Mouse (Mus musculus) heart, embryonic 16.5 days (tissue): ENCODE measurements at regions not wholly inside any gene's neighbourhood (a gene's known extent, or its start where the extent isn't known, plus 50 kb on each side); places are given as distances from the start of the nearest gene placed in this dataset.

Experiments used
- ATAC-seq: fragments of 200-750 bp; cut with Nextera tagmentation; replicated peaks from 2 replicates; pipeline ENCODE4 v1.8.0; 2017; ENCODE audit warnings: moderate number of reproducible peaks; ENCODE audit not compliant: insufficient read depth, low FRiP score; ENCODE audit errors: extremely low read depth
- H3K27ac ChIP-seq: fragments of 300-500 bp; sonication (generic); 2 replicates; pipeline ENCODE4 v1.5.1; 2014; ENCODE audit warnings: mild to moderate bottlenecking, low read length, control low read depth, moderate library complexity
- H3K27me3 ChIP-seq: fragments of 300-500 bp; sonication (generic); 2 replicates; pipeline ENCODE4 v1.6.1; 2014; ENCODE audit warnings: low read length, mixed read lengths; ENCODE audit not compliant: control insufficient read depth, insufficient read depth
- H3K36me3 ChIP-seq: fragments of 300-500 bp; sonication (generic); 2 replicates; pipeline ENCODE4 v1.6.1; 2014; ENCODE audit not compliant: control insufficient read depth, insufficient read depth
- H3K4me1 ChIP-seq: fragments of 300-500 bp; sonication (generic); 2 replicates; pipeline ENCODE4 v1.6.1; 2014; ENCODE audit warnings: low read length, mixed read lengths; ENCODE audit not compliant: control insufficient read depth, insufficient read depth
- H3K4me2 ChIP-seq: fragments of 300-500 bp; sonication (generic); 2 replicates; pipeline ENCODE4 v1.6.1; 2014; ENCODE audit warnings: low read depth, mild to moderate bottlenecking, control low read depth, low read length
- H3K4me3 ChIP-seq: fragments of 300-500 bp; sonication (generic); 2 replicates; pipeline ENCODE4 v1.5.1; 2014; ENCODE audit warnings: mild to moderate bottlenecking, control low read depth, low read length
- H3K9ac ChIP-seq: fragments of 300-500 bp; sonication (generic); 2 replicates; pipeline ENCODE4 v1.6.1; 2014; ENCODE audit warnings: low read length, control low read depth
- H3K9me3 ChIP-seq: fragments of 300-500 bp; sonication (generic); replicated peaks from 2 replicates; pipeline ENCODE4 v1.6.1; 2016; ENCODE audit warnings: low read length; ENCODE audit not compliant: control insufficient read depth
- WGBS: fragments of 180-500 bp; shearing (Covaris S2); extraction: QIAGEN DNeasy Blood & Tissue Kit; methylation state at CpG from one replicate; pipeline ENCODE4 v1.1.7; 2014; 5-methylcytosine and 5-hydroxymethylcytosine counted together

DNA sequence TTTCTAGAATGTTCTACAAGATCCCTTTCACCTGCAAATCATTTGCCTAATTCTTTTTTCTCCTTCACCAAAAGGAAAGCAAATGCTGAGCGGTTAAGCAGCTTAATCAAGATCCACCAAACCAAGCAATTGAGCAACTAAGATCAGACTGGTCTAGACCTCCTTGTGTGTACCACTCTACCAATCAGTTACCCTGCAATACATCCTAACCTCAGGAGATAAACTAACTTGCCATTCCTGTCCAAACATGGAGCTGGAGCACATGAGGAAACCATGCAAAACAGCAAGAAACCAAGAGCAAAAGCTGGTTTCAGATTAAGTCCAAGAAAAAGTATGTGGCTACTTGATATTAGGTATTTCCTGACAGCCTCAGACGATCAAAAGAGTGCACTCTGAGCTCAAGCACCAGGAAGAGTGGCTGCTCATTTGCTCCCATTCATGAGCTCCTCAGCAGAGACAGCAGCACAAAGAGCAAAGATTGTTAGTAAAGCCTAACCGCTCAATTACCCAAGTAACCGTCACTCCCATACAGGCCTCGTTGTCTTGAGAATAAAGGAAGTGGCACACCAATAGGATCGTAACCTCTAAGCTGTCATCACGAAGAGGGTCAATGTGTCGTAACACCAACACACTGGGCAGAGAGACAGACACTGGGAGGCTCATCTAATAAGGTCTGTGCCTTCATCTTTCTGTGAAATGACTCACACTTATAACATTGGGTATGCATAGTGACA, 169.5 kb upstream of the Tent5a start:
- Histone ChIP-seq H3K9ac (no peak overlapping the region), H3K9me3 (no peaks in the 10 kb centered on the region), H3K36me3 (no peaks in the 10 kb centered on the region), H3K4me2 (no peak overlapping the region), H3K4me1 (no peaks in the 10 kb centered on the region), H3K4me3 (no peak overlapping the region), H3K27ac (no peak overlapping the region), H3K27me3 (no peaks in the 10 kb centered on the region)
- ATAC-seq: no peak
- WGBS: 63% methylated on average over 8 of the region's 8 CpGs

DNA sequence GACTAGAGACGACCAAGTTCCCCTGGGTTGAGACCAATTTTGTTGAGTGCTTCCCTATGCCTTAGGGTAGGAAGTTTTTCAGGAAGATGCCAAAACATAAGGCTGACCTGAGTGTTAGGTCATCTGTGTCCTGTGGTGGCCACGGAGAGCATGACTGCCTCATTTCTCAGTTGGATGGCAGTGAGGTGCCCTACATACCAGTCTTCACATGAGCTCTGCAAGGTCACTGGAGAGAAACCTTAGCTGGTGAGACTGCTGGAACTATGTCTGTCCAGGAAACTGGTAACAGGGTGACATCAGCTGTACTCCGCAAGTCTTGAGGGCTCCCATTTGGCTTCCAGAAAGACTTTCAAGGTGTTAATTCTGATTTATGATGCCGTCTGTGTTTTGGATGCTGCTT, 167.9 kb upstream of the Tent5a start:
- H3K36me3 ChIP-seq: no peaks in the 10 kb centered on the region
- no peak overlapping the region for H3K4me2 ChIP-seq
- 75% methylated on average over 4 of the region's 4 CpGs for WGBS
- H3K4me3 ChIP-seq: no peak overlapping the region
- no peaks in the 10 kb centered on the region for H3K9me3 ChIP-seq
- no peaks in the 10 kb centered on the region for H3K4me1 ChIP-seq
- no peak overlapping the region for H3K9ac ChIP-seq
- H3K27me3 ChIP-seq: no peaks in the 10 kb centered on the region
- no peak for ATAC-seq
- no peak overlapping the region for H3K27ac ChIP-seq

DNA sequence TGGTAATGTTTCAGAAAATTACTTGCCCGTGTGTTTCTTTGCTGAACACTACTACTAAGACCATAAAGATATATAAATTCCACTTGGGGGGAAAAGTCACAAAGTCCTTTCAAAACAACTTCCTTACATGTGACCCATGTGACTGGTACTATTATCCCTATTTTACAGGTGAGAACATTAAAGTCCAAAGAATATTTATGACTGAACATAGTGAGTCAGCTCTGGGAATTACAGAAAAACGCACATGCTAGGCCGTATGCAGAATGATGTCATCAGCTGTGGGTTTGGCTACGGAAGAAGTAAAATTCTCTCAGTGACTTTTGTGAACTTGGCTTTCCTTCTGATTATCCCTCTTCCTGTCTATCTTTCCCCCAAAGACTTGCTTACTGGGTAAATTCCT, 166.6 kb upstream of the Tent5a start:
- Histone ChIP-seq H3K27me3 (no peaks in the 10 kb centered on the region), H3K27ac (no peak overlapping the region), H3K4me3 (no peak overlapping the region), H3K36me3 (no peaks in the 10 kb centered on the region), H3K4me1 (no peaks in the 10 kb centered on the region), H3K4me2 (no peak overlapping the region), H3K9me3 (no peaks in the 10 kb centered on the region), H3K9ac (no peak overlapping the region)
- WGBS: 67% methylated on average over 4 of the region's 4 CpGs
- no peak for ATAC-seq

DNA sequence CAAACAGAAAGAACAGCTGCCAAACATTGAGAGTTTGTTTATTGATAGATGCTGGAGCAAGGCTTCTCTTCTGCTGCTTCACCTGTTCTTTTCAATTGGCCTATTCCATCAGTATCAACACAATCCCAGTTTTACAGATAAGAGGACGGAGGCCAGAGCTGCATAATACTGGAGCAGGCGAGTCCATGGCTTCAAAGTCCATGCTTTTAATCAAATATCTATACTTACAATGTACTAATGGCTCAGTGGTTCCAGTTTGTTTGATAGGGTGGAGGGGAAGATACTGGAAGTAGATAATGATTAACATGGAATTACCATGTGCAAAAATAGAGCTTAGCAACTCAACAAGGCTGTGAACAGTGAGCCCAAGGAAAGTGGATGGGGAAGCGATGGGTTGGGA, 163.2 kb upstream of the Tent5a start:
- WGBS: 77% methylated on average over 3 of the region's 3 CpGs
- ATAC-seq: no peak
- Histone ChIP-seq H3K4me2 (no peak overlapping the region), H3K4me1 (no peaks in the 10 kb centered on the region), H3K27ac (no peak overlapping the region), H3K4me3 (no peak overlapping the region), H3K9me3 (no peaks in the 10 kb centered on the region), H3K27me3 (no peaks in the 10 kb centered on the region), H3K9ac (no peak overlapping the region), H3K36me3 (no peaks in the 10 kb centered on the region)

DNA sequence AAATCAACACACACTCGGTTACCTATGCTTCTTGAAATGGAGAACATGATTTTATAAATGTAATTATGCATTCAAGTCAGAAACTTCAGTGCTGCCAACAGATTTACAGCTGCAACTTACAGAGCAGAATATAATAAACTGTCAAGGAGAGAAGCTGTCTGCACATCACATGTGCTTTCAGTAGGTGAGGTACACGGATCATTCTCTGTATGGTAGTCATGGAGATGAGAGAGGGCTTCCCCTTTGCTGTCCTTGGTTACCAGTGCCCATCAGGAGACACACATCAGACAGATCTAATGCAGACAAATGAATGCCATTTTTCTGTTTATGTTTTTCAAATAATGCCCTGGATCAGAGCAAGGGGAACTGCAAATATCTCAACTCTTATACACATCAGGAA, 160.8 kb upstream of the Tent5a start:
- WGBS: 60% methylated on average over 2 of the region's 2 CpGs

DNA sequence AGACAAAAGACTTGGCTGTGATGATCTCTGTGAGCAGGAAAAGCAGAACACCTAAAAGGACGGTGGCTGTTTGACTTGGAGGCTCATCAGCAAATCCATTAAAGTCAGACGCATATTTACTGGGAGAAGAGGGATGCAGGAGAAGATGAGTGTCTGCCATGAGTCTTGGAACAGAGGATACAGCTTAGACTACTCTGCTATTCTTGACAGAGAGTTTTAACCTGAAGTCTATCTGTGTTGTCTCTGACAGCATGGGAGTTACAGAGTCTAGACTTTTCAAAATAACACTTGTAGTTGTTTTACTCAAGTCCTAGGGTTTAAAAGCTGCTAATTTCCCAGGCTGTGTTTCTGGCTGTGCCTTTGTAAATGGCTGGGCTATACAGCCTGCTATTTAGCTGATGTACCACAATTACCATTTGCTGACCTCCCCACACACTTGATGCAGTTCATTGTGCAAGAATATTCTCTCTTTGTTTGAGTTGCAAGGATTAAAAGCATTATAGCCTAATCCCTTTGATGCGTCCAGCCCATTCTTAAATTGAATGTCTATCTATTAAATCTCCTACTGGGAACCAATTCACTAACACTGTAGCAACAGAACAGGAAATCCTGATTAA, 160.0 kb upstream of the Tent5a start:
- H3K4me2 ChIP-seq: no peak overlapping the region
- ATAC-seq: no peak
- no peak overlapping the region for H3K4me3 ChIP-seq
- WGBS: 62% methylated on average over 3 of the region's 3 CpGs
- no peak overlapping the region for H3K27ac ChIP-seq
- H3K4me1 ChIP-seq: no peaks in the 10 kb centered on the region
- H3K9ac ChIP-seq: no peak overlapping the region
- no peaks in the 10 kb centered on the region for H3K9me3 ChIP-seq
- H3K27me3 ChIP-seq: no peaks in the 10 kb centered on the region
- H3K36me3 ChIP-seq: no peaks in the 10 kb centered on the region

More for the DNA sequence above, 160.8 kb upstream of the Tent5a start:
- Histone ChIP-seq H3K9ac (no peak overlapping the region), H3K27ac (no peak overlapping the region), H3K4me2 (no peak overlapping the region), H3K4me1 (no peaks in the 10 kb centered on the region), H3K9me3 (no peaks in the 10 kb centered on the region), H3K36me3 (no peaks in the 10 kb centered on the region), H3K27me3 (no peaks in the 10 kb centered on the region), H3K4me3 (no peak overlapping the region)
- no peak for ATAC-seq

DNA sequence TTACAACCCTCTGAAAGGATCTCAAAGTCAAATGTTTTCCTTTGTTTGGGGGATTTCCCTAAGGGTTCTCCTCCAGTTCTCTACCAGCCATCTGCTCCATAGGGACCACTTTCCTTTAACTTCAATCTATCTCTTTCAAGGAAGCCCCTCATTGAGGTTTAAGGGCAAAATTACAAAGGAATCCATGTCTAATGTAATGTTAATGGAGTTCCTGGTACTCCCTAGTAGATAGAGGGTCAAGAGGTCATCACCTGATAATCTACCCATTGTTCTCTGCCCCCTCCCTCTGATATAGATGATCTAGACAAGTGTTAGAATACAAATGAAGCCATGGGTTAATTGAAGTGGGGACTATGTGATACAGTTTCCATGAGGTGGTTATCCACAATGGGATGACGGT, 158.6 kb upstream of the Tent5a start:
- Histone ChIP-seq H3K4me2 (no peak overlapping the region), H3K27ac (no peak overlapping the region), H3K27me3 (no peaks in the 10 kb centered on the region), H3K9ac (no peak overlapping the region), H3K36me3 (no peaks in the 10 kb centered on the region), H3K4me3 (no peak overlapping the region), H3K4me1 (no peaks in the 10 kb centered on the region), H3K9me3 (no peaks in the 10 kb centered on the region)
- WGBS: 84% methylated on average over 1 of the region's 1 CpGs
- no peak for ATAC-seq

DNA sequence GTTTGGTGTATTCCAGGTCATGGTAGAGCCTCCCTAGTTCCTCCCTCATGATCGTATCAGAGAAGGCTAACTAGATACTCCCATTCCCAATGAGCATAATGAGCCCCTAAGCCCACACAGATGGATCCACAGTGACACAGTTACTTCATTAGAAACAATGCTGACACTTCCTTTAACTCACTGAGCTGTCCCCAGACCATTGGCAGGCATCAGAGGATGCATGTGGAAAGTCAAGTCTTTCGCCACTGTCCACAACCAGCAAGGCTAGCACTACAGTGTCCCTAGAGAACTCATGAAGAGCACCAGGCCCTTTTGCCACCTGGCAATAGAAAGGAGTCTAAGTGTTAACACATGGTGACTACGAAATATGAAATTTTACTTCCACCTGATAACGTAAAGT, 156.1 kb upstream of the Tent5a start:
- H3K27me3 ChIP-seq: no peaks in the 10 kb centered on the region
- no peak for ATAC-seq

DNA sequence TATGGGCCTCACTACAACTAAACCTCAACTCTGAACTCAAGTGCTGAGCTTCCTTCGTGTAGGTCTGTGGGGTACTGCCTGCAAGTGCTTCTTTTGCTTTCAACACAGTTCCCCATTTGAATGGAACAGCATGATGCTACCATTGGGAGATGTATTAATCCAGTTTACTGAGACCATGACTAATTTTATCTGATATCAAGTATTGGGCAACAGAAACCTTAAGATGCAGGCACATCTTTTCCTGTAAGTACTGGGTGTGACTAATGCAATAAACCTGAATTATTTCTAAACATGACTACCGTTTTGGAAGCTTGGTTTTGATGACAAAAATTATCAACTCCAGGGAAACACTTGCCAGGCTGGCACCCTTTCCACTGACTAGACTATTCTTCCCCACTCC, 153.4 kb upstream of the Tent5a start:
- Histone ChIP-seq H3K9me3 (no peaks in the 10 kb centered on the region), H3K4me3 (no peak overlapping the region), H3K36me3 (no peaks in the 10 kb centered on the region), H3K4me2 (no peak overlapping the region), H3K9ac (no peak overlapping the region), H3K4me1 (no peaks in the 10 kb centered on the region), H3K27ac (no peak overlapping the region), H3K27me3 (no peaks in the 10 kb centered on the region)
- ATAC-seq: no peak
- WGBS: 60% methylated on average over 2 of the region's 2 CpGs

More for the DNA sequence above, 156.1 kb upstream of the Tent5a start:
- Histone ChIP-seq H3K4me3 (no peak overlapping the region), H3K9me3 (no peaks in the 10 kb centered on the region), H3K4me1 (no peaks in the 10 kb centered on the region), H3K27ac (no peak overlapping the region), H3K36me3 (no peaks in the 10 kb centered on the region), H3K9ac (no peak overlapping the region), H3K4me2 (no peak overlapping the region)
- 84% methylated on average over 4 of the region's 4 CpGs for WGBS
